ENCODE assay signal across 10 mouse cellular contexts in the genomic region with DNA sequence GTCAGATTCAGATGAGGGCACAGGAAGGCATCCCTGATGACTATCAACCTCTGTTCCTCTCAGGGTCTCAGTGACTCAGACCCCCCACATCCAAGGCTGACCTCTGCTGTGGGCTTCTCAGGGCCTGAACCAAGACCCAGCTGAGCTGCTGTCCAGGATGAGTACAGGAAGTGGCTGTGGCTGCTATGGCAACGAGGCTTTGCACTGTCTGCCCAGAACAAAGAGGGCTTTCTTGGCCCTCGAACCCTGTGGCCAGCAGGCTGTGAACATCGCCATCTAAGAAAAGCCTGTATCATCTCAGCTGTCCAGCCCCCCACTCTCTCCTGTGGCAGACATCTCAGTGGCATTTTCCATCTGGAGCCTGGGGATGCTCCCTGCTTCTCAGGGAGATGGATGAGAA.
DNase-seq lines count a peak whose midpoint lies in the region; ATAC-seq and TF ChIP-seq lines count a peak whose summit lies in the region.
"Had no signal": no experiment of that assay in that cellular context is flagged by ENCODE, and none has a peak within 500 bp of the region (broad histone marks: within the 10 kb centered on the region; RNA-seq: fewer than 3 reads in every experiment).

No protein-coding gene starts in this region.

- no peak overlapping the region for H3K4me2 ChIP-seq in midbrain, postnatal 0 days (ENCODE audit: low read depth, low read length, poor library complexity, severe bottlenecking)
- H3K4me2 ChIP-seq: limb, embryonic 15.5 days had no signal

- H3K4me1 ChIP-seq in midbrain, postnatal 0 days (ENCODE audit: insufficient read depth, low read length) = no peaks in the 10 kb centered on the region
- H3K4me1 ChIP-seq: limb, embryonic 15.5 days had no signal

- no peak overlapping the region for H3K27ac ChIP-seq in midbrain, postnatal 0 days (ENCODE audit: low read depth, low read length)
- H3K27ac ChIP-seq: limb, embryonic 15.5 days had no signal

- no peaks in the 10 kb centered on the region for H3K36me3 ChIP-seq in midbrain, postnatal 0 days (ENCODE audit: insufficient read depth, low read length)
- H3K36me3 ChIP-seq: limb, embryonic 15.5 days had no signal

- 16% methylated on average over 3 of the region's 3 CpGs for WGBS in midbrain, postnatal 0 days

- no peak overlapping the region for H3K4me3 ChIP-seq in midbrain, postnatal 0 days (ENCODE audit: low read depth, low read length)
- H3K4me3 ChIP-seq: limb, embryonic 15.5 days had no signal

- H3K9me3 ChIP-seq in midbrain, postnatal 0 days (ENCODE audit: low read length) = no peaks in the 10 kb centered on the region
- H3K9me3 ChIP-seq: limb, embryonic 15.5 days had no signal

- H3K27me3 ChIP-seq in midbrain, postnatal 0 days (ENCODE audit: insufficient read depth, low read length) = no peaks in the 10 kb centered on the region

- peak; percentile 5 for DNase-seq in cerebellum, adult 9-10 months
- no peak for DNase-seq in cerebellum, adult 8-10 months
- DNase-seq in layer of hippocampus, postnatal 10 days (ENCODE audit: low spot score in 2 of 2) = peak; percentile 18 to 32
- no peak for DNase-seq in layer of hippocampus, adult 8-10 months (ENCODE audit: low spot score in 2 of 2)
- DNase-seq in embryo, embryonic 9.5 days (ENCODE audit: extremely low spot score) = peak; percentile 67
- peak; percentile 74 for DNase-seq in midbrain, postnatal 0 days (ENCODE audit: low spot score)
- DNase-seq in lung, postnatal 36 days = no peak
- DNase-seq: thymus, postnatal 36 days had no signal

- H3K9ac ChIP-seq in midbrain, postnatal 0 days (replicated peaks; ENCODE audit: low read length, poor library complexity, severe bottlenecking) = no peak overlapping the region
- H3K9ac ChIP-seq: limb, embryonic 15.5 days had no signal

- peak; percentile 72; the same call in 1 of the 2 replicates for ATAC-seq in midbrain, postnatal 0 days (ENCODE audit: low FRiP score)
- ATAC-seq in megakaryocyte, adult 5-6 weeks (ENCODE audit: poor library complexity, severe bottlenecking) = no peak

- no peak for TF ChIP-seq CTCF in midbrain, postnatal 0 days (IDR thresholded peaks at IDR 0.05)

Comparison
In these comparisons a context has a peak if more than half of its experiments do, and no peak if none do; other contexts are left out.
1. DNase-seq: peak in cerebellum, adult 9-10 months (single experiment), layer of hippocampus, postnatal 10 days (2 of 2), embryo, embryonic 9.5 days (single experiment) and midbrain, postnatal 0 days (single experiment); none in cerebellum, adult 8-10 months (single experiment), layer of hippocampus, adult 8-10 months (0 of 2) and lung, postnatal 36 days (single experiment).